Mouse (Mus musculus): Measurements from ENCODE around the gene Fbxo10.
"Not testable (repeated sequence)": the region's sequence is repeated elsewhere in the genome, so short reads cannot be mapped to it uniquely, and the experiment has no call there.

Gene Fbxo10

DNA sequence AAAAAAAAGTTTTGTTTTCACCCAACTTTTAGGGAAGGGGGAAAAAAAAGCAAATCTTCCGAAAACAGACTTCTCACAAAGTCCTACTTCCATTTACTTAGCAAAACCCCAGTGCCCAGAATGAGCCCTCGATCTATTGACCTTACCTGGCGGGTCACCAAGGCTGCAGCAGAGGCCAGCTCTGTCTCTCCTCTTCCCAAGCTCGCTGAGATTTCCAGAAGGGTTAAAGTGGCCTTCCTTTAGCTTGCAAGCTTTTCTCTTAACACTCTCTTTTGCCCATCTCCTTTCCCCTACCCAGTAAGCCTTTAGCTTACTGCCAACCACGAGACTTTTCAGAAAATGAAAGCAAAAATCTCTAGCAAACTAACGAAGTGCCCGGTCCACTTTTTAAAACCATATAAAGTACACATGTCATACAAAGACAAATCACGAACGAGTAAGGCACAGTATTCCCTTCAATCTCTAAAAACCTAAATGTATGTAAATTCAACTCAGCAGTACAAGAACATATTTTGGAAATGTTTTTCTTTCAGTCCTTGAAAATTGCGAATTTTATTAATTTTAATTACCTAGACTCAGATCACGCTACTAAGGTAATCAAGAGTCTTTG, 73.5 kb downstream of the Fbxo10 start:
- no peak for DNase-seq (ENCODE audit: low read depth, low spot score)

DNA sequence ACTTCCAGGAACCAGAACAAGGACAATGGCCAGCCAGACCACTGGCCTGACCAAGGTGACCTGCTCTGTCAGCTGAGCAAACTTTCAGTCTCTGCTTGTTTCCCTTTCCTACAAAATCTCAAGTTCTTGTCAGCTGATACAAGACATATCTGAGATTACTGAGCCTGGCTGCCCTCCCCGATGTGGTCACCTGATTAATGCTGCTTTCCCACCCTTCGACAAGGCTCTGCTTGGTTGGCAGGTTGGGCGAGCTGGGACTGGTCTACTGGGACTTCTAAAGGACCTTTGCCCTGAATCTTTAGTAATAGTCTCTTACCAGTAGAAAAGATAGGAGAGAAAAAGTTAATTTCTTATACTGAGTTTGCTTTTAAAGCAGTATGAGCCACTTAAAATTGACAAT, 79.0 kb downstream of the Fbxo10 start:
- no peak for DNase-seq (ENCODE audit: low read depth, low spot score)

DNA sequence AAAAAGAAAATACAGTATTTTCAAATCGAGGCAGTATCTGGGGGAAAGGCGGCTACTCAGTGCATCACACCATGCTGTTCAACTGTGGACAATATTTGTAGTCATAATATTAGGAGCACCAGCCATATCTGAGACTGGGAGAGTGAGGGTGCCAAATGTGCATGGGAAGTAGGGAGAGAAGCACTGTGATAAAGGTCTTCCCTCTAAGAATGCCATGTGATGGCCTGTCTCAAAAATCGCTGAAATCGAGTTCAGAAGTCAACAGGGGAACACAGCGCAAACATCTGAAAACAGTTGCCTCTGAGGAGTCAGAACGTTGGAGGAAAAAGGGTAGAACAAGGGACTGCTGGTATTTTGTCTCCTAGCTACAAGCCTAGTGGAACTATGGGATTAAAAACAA, 84.4 kb downstream of the Fbxo10 start:
- no peak for DNase-seq (ENCODE audit: low read depth, low spot score)

DNA sequence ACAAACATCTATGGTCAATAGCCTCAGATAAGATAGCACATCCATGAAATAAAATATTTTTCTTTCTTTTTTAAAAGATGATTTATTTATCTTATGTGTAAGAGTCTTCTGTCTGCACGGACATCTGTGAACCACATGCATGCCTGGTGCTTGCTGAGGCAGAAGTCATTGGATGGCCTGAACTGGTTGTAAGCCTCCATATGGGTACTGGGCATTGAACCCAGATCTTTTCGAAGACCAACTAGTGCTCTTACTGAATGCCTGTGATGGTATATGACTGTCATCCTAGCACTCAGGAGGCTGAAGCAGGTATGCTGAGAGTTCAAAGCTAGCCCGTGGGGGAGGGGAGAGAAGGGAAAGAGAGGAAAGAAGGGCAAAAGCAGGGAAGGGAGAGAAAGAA, 86.3 kb downstream of the Fbxo10 start:
- no peak for DNase-seq (ENCODE audit: low read depth, low spot score)

DNA sequence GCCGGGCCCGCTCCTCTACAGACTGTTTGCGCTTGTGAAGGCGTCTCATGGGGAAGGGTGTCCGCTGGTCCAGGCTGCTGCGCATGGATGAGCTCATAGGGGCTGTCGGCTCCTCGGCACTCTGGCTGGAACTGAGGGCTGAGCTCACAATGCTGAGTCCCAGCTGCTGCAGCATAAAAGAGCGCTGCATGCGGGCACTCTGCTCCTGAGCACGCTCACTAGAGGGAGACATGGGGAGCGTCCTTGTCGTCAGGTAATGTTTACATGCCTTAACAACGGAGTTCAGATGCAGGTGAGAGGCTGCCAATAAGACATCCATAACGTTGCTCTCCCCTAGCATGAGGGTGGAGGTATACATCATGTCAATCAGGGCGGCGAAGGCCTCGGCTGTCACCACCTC, 89.6 kb downstream of the Fbxo10 start:
- DNase-seq (ENCODE audit: low read depth, low spot score): no peak

DNA sequence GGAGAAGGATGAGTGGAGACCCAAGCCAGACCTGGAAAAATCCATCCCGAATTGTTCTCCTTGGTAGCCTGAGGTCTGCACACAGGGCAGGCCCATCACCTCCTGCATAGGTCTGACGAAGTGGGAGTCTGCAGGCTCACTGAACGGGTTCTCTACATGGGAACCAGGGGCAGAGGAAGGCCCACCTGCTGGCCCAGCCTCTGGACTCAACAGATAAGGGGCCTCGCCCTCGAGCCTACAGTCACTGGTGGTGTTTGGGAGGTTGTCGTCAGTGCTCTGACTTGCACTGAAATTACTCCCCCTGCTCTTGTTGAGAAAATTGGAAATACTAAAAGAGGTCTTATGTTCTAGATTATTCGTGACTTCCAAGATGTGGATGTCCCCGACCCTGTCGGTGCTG, 90.6 kb downstream of the Fbxo10 start:
- DNase-seq (ENCODE audit: low read depth, low spot score): no peak

DNA sequence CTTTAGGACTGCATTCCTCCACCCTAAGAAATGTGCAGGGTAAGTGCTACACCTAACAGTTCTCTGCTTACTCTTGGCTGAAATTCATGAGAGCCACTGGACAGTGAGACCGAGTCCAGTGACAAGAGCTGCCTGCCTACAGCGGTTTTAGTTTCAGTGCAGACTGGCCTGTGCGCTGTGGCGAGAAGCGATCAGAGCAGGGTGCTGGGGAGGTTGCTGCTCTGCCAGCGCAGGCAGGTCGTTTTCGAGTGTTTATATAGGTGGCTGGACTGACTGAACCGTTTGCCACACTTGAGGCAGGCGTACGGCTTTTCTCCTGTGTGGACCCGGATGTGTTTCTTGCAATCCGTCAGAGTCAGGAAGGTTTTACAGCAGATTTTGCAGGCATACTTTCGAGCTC, 91.2 kb downstream of the Fbxo10 start:
- DNase-seq (ENCODE audit: low read depth, low spot score): not testable (repeated sequence)

DNA sequence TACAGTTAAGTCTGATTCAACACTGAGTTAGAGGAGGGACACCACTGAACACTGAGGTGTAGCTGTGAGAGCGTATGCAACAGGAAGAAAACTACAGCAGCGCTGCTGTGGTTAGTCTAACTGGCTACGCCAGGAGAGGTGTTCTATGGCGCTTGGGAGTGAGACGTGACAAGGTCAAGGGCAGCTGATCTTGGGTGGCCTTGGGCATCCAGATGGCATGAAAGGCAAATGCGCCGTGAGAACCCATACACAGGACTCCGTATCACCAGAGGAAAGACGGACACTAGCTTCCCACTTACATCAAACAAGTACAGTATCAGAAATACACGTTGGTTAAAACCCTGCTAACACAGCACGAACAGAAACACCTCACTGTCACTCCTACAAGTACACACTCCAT, 92.1 kb downstream of the Fbxo10 start:
- DNase-seq (ENCODE audit: low read depth, low spot score): not testable (repeated sequence)

DNA sequence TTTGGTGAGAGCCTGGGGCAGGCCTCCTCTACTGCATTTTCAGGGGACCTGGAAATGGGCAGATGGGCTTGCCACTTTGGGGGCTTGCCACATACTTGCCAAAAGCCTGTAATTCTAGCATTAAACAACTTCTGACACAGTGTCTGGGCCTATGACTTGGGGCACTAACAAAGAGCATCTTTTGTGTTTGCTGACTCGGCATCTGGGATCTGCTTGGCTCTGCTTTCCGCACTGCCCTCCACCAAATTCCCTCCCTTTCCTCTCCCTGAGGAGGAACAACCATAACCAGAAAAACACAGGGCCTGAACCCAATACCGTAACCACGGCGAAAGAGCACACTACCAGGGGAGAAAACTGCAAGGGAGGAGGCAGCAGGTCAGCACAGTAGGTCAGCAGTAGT, 93.8 kb downstream of the Fbxo10 start:
- DNase-seq (ENCODE audit: low read depth, low spot score): no peak
